Mouse (Mus musculus): ENCODE data around the gene Serpina1f. TPM values are rescaled to one million over a fixed set of nuclear protein-coding genes. Genes with fewer than 3 reads are reported as not detected.

Serpina1f gene
- polyA plus RNA-seq, 1 experiment from 2014 or later, result 0.18 TPM

DNA sequence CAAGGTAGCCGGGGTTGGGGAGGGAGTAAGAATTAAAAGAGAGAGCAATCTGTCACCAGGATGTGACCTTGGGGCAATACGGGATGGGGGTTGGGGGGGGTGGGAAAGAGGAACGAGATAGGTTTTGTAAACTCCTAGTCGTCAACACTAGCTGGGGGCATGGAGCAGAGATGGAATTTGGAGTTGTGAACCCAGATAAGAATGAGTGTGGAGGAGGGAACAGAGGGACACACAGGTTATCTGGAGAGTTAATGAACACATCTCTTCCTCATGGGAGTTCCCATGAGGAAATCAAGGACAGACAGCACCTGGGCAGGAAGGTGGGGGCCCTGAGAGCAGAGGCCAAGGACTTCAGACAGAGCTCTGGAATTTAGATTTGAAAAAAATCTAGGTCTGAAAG is 10.8 kb upstream of the Serpina1f start:
- WGBS, result 25% methylated on average over 4 of the region's 4 CpGs
- no peaks in the 10 kb centered on the region for H3K9me3 ChIP-seq (ENCODE audit: control insufficient read depth)
- no peak overlapping the region for H3K9ac ChIP-seq (ENCODE audit: low read depth, low read length)
- H3K36me3 ChIP-seq (ENCODE audit: control insufficient read depth, insufficient read depth), result no peaks in the 10 kb centered on the region
- H3K27ac ChIP-seq (ENCODE audit: low read depth, low read length), result 0 out of 2 replicates have a peak overlapping the region, but pooled peaks have one; percentile 60
- H3K4me2 ChIP-seq (replicated peaks; ENCODE audit: low read depth), result no peak overlapping the region
- H3K4me1 ChIP-seq (replicated peaks; ENCODE audit: control insufficient read depth, insufficient read depth, low read length), result no peaks in the 10 kb centered on the region
- ATAC-seq, result peak; percentile 83
- H3K27me3 ChIP-seq (replicated peaks; ENCODE audit: control insufficient read depth, insufficient read depth, low read length), result no peaks in the 10 kb centered on the region
- H3K4me3 ChIP-seq (ENCODE audit: low read depth, low read length), result no peak overlapping the region
- no peak for TF ChIP-seq CTCF (IDR thresholded peaks at IDR 0.05; ENCODE audit: low read depth)

DNA sequence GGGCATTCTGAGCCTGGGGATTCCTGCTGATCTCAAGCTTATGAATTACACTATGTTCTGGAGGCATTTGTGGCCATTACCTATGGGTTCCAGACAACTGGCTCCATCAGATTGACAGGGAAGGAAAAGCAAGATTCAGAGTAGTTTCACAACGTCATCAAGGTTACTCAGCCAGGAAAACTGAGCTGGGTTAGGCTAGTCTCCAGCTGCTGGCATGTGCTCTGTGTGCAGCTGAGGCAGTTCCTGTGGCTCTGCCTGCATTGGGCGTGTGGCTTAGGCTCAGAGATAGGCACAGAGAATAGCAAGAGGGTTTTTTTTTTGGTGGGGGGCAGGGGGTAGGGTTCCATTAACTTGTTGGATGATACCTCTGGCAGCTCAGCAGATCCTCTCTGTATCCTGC is 10.2 kb upstream of the Serpina1f start:
- TF ChIP-seq CTCF (IDR thresholded peaks at IDR 0.05; ENCODE audit: low read depth), result no peak
- Histone ChIP-seq H3K27me3 (replicated peaks; ENCODE audit: control insufficient read depth, insufficient read depth, low read length) (no peaks in the 10 kb centered on the region), H3K27ac (ENCODE audit: low read depth, low read length) (peak overlapping the region; percentile 60; the same call in 1 of the 2 replicates)

DNA sequence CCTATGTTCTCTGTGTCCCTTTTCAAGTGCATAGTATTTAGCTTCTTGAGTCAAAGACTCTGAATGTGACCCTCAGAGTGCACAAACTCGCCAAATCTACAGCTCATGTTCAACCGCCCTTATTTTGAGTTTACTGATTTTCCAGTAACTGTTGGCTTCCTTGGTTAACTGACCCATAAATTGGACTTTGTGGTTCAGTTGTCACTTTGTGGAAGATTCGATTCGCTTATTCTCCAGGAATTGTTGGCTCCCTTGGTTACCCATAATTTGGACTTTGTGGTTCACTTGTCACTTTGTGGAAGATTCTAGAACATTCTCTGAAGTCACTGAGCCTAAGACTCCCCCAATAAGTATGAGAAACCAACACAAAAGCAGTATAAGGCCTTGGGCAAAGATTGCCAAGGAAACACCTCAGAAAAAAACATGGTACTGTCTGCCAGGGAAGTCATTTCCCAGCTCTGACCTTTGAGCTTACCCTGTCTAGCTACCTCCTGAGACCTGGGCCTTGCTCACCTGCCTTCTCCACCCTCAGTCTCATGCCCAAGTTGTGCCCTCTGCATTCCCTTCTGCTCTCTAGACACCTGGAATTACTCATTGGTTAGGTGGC is 4.9 kb upstream of the Serpina1f start:
- no peak overlapping the region for H3K4me2 ChIP-seq (replicated peaks; ENCODE audit: low read depth)
- H3K27me3 ChIP-seq (replicated peaks; ENCODE audit: control insufficient read depth, insufficient read depth, low read length), result no peaks in the 10 kb centered on the region
- no peak overlapping the region for H3K9ac ChIP-seq (ENCODE audit: low read depth, low read length)
- ATAC-seq, result no peak
- no peaks in the 10 kb centered on the region for H3K36me3 ChIP-seq (ENCODE audit: control insufficient read depth, insufficient read depth)
- H3K4me3 ChIP-seq (ENCODE audit: low read depth, low read length), result no peak overlapping the region
- TF ChIP-seq CTCF (IDR thresholded peaks at IDR 0.05; ENCODE audit: low read depth), result no peak
- H3K4me1 ChIP-seq (replicated peaks; ENCODE audit: control insufficient read depth, insufficient read depth, low read length), result no peaks in the 10 kb centered on the region
- WGBS, result 93% methylated on average over 4 of the region's 4 CpGs
- H3K9me3 ChIP-seq (ENCODE audit: control insufficient read depth), result no peaks in the 10 kb centered on the region
- no peak overlapping the region for H3K27ac ChIP-seq (ENCODE audit: low read depth, low read length)

More for the DNA sequence above, 10.2 kb upstream of the Serpina1f start:
- Histone ChIP-seq H3K4me3 (ENCODE audit: low read depth, low read length) (no peak overlapping the region), H3K4me1 (replicated peaks; ENCODE audit: control insufficient read depth, insufficient read depth, low read length) (no peaks in the 10 kb centered on the region), H3K9me3 (ENCODE audit: control insufficient read depth) (no peaks in the 10 kb centered on the region), H3K9ac (ENCODE audit: low read depth, low read length) (no peak overlapping the region), H3K36me3 (ENCODE audit: control insufficient read depth, insufficient read depth) (no peaks in the 10 kb centered on the region), H3K4me2 (replicated peaks; ENCODE audit: low read depth) (no peak overlapping the region)
- peak; percentile 69 for ATAC-seq
- WGBS, result 36% methylated on average over 2 of the region's 2 CpGs

DNA sequence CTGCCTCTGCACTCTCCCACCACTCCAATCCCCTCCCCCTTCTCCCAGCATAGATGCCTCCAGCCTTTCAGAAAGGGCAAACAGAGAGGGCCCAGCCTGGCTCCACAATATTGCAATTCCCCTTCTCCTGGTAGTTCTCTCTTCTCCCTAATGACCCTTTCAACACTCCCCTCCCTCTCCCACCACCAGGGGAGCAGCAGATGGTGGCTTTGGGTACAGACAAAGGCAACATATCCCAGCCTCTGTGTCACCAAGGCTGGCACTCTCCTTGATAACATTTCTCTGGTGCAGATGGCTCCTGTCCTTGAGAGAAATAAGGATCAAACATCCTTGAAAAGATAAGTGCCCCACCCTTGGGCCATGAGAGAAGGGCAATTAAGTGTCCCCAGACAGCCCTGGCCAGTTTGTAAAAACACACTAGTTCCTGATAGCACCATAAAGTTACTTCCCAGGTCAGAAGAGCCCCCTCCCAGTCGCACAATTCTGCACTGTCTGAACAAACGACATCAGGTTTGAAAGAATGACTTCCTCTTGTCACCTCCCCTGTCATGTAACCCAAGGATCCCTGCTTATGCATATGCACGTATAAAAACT is 7.0 kb downstream of the Serpina1f start:
- no peaks in the 10 kb centered on the region for H3K4me1 ChIP-seq (replicated peaks; ENCODE audit: control insufficient read depth, insufficient read depth, low read length)
- WGBS, result 15% methylated on average over 3 of the region's 3 CpGs
- no peak overlapping the region for H3K4me3 ChIP-seq (ENCODE audit: low read depth, low read length)
- no peaks in the 10 kb centered on the region for H3K36me3 ChIP-seq (ENCODE audit: control insufficient read depth, insufficient read depth)
- H3K9me3 ChIP-seq (ENCODE audit: control insufficient read depth), result no peaks in the 10 kb centered on the region
- H3K4me2 ChIP-seq (replicated peaks; ENCODE audit: low read depth), result no peak overlapping the region
- 0 out of 2 replicates have a peak overlapping the region, but pooled peaks have one; percentile 15 for H3K27ac ChIP-seq (ENCODE audit: low read depth, low read length)
- no peaks in the 10 kb centered on the region for H3K27me3 ChIP-seq (replicated peaks; ENCODE audit: control insufficient read depth, insufficient read depth, low read length)
- no peak overlapping the region for H3K9ac ChIP-seq (ENCODE audit: low read depth, low read length)
- peak; percentile 71 for ATAC-seq
- peak; percentile 41 for TF ChIP-seq CTCF (IDR thresholded peaks at IDR 0.05; ENCODE audit: low read depth)

DNA sequence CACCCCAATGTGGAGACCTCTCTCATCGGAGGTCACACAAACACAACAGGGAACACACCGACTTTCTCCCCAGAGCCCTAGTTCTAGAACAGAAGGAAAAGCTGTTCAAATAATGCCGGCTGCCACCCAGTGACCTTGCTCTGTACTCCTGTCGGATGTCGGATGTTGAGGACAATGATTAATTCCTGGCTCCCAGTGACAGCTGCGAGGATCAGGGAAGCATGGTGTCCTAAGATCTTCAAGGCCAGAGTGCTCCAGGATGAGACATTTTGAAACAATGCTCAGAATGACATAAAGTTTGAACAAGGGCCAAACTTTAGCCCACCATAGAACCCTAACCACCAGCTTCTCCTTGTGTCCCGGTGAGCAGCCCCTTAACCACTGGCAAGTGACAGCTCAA is 8.3 kb downstream of the Serpina1f start:
- H3K4me2 ChIP-seq (replicated peaks; ENCODE audit: low read depth), result no peak overlapping the region
- no peak overlapping the region for H3K4me3 ChIP-seq (ENCODE audit: low read depth, low read length)
- no peaks in the 10 kb centered on the region for H3K27me3 ChIP-seq (replicated peaks; ENCODE audit: control insufficient read depth, insufficient read depth, low read length)
- no peak overlapping the region for H3K9ac ChIP-seq (ENCODE audit: low read depth, low read length)
- no peak overlapping the region for H3K27ac ChIP-seq (ENCODE audit: low read depth, low read length)
- TF ChIP-seq CTCF (IDR thresholded peaks at IDR 0.05; ENCODE audit: low read depth), result no peak
- H3K9me3 ChIP-seq (ENCODE audit: control insufficient read depth), result no peaks in the 10 kb centered on the region
- 34% methylated on average over 7 of the region's 7 CpGs for WGBS
- ATAC-seq, result no peak
- no peaks in the 10 kb centered on the region for H3K4me1 ChIP-seq (replicated peaks; ENCODE audit: control insufficient read depth, insufficient read depth, low read length)
- H3K36me3 ChIP-seq (ENCODE audit: control insufficient read depth, insufficient read depth), result no peaks in the 10 kb centered on the region

DNA sequence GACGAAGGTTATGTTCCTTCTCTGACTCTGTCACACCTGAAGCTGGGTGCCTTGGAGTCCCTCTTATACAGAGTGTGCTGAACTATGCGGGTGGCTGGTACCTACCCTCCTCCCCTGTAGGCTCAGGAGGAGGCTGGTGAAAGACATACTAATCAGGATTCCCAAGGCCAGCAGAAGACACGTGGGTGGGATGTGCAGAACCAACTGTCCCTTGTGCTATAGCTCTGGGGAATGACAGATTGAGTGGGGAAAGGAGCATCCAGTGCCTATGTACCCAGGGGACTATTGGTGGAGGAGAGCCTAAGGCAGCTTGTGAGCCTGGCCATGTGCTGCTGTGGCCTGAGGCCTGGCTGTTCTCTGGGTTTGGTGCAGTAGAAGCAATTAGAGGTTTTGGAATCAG is 9.3 kb downstream of the Serpina1f start:
- H3K9ac ChIP-seq (ENCODE audit: low read depth, low read length), result no peak overlapping the region
- no peaks in the 10 kb centered on the region for H3K27me3 ChIP-seq (replicated peaks; ENCODE audit: control insufficient read depth, insufficient read depth, low read length)
- H3K4me3 ChIP-seq (ENCODE audit: low read depth, low read length), result no peak overlapping the region
- no peak overlapping the region for H3K4me2 ChIP-seq (replicated peaks; ENCODE audit: low read depth)
- ATAC-seq, result no peak
- no peaks in the 10 kb centered on the region for H3K9me3 ChIP-seq (ENCODE audit: control insufficient read depth)
- 64% methylated on average over 3 of the region's 3 CpGs for WGBS
- H3K4me1 ChIP-seq (replicated peaks; ENCODE audit: control insufficient read depth, insufficient read depth, low read length), result no peaks in the 10 kb centered on the region
- H3K27ac ChIP-seq (ENCODE audit: low read depth, low read length), result no peak overlapping the region
- H3K36me3 ChIP-seq (ENCODE audit: control insufficient read depth, insufficient read depth), result no peaks in the 10 kb centered on the region
- no peak for TF ChIP-seq CTCF (IDR thresholded peaks at IDR 0.05; ENCODE audit: low read depth)

All from intestine, postnatal 0 days (tissue).